Mouse (Mus musculus) liver, postnatal 0 days (tissue): ENCODE data around the gene Tmem30b. TPM values are rescaled to one million over a fixed set of nuclear protein-coding genes. Genes with fewer than 3 reads are reported as not detected.
"Not testable (repeated sequence)": the region's sequence is repeated elsewhere in the genome, so short reads cannot be mapped to it uniquely, and the experiment has no call there.

Experiments used
- ATAC-seq: fragments of 200-750 bp; cut with Nextera tagmentation; 2 replicates; pipeline ENCODE4 v1.8.0; 2017; ENCODE audit warnings: mild to moderate bottlenecking, moderate library complexity
- DNase-seq: peaks from one replicate; pipeline ENCODE4 v3.0.0-alpha.2; 2016
- H3K27ac ChIP-seq: fragments of 300-500 bp; sonication (generic); 2 replicates; pipeline ENCODE4 v1.5.1; 2014; ENCODE audit warnings: antibody characterized with exemption, moderate library complexity, mild to moderate bottlenecking, low read depth
- H3K27me3 ChIP-seq: fragments of 300-500 bp; sonication (generic); 2 replicates; pipeline ENCODE4 v1.6.1; 2014; ENCODE audit warnings: low read length, control low read depth, mixed read lengths; ENCODE audit not compliant: insufficient read depth
- H3K36me3 ChIP-seq: fragments of 300-500 bp; sonication (generic); replicated peaks from 2 replicates; pipeline ENCODE4 v1.6.1; 2014; ENCODE audit warnings: mild to moderate bottlenecking, control low read depth, low read length, moderate library complexity, mixed read lengths; ENCODE audit not compliant: insufficient read depth
- H3K4me1 ChIP-seq: fragments of 300-500 bp; sonication (generic); 2 replicates; pipeline ENCODE4 v1.6.1; 2014; ENCODE audit warnings: antibody characterized with exemption, mild to moderate bottlenecking, control low read depth; ENCODE audit not compliant: insufficient read depth
- H3K4me2 ChIP-seq: fragments of 300-500 bp; sonication (generic); 2 replicates; pipeline ENCODE4 v1.6.1; 2014; ENCODE audit warnings: low read depth, mild to moderate bottlenecking, low read length, moderate library complexity, mixed read lengths
- H3K4me3 ChIP-seq: fragments of 300-500 bp; sonication (generic); 2 replicates; pipeline ENCODE4 v1.5.1; 2014; ENCODE audit warnings: low read depth, low read length
- H3K9ac ChIP-seq: fragments of 300-500 bp; sonication (generic); replicated peaks from 2 replicates; pipeline ENCODE4 v1.6.1; 2014; ENCODE audit warnings: mild to moderate bottlenecking, moderate library complexity
- H3K9me3 ChIP-seq: fragments of 300-500 bp; sonication (generic); 2 replicates; pipeline ENCODE4 v1.6.1; 2016; ENCODE audit warnings: mild to moderate bottlenecking, control low read depth, low read length, mixed read lengths
- CTCF ChIP-seq: sonication (generic); IDR thresholded peaks from 2 replicates; pipeline ENCODE4 v1.5.1; 2016; ENCODE audit warnings: antibody characterized with exemption, low read depth
- EP300 ChIP-seq: IDR thresholded peaks from 2 replicates; pipeline ENCODE4 v1.6.1; 2016; ENCODE audit warnings: antibody characterized with exemption, low read depth, mild to moderate bottlenecking
- WGBS: fragments of 180-500 bp; shearing (Covaris S2); extraction: QIAGEN DNeasy Blood & Tissue Kit; methylation state at CpG from one replicate; pipeline ENCODE4 v1.1.7; 2014; ENCODE audit not compliant: insufficient replicate concordance; 5-methylcytosine and 5-hydroxymethylcytosine counted together
- polyA plus RNA-seq: library from polyadenylated mRNA; unstranded; fragments of >200 nt; fragmentation: Nextera tagmentation; extraction: Ambion mirVana; gene quantifications from 2 replicates; pipeline ENCODE4 v1.2.1, GENCODE M21; 2015

Gene Tmem30b
- polyA plus RNA-seq, 1 experiment from 2014 or later: 40.7 TPM

- no peaks in the 10 kb centered on the region for H3K9me3 ChIP-seq
- H3K4me1 ChIP-seq: peaks cover 6% of the 10 kb centered on the region; the same call in 1 of the 2 replicates
- peak overlapping the region; percentile 60 for H3K9ac ChIP-seq
- no peaks in the 10 kb centered on the region for H3K36me3 ChIP-seq
- peak overlapping the region; percentile 55 for H3K4me3 ChIP-seq
- TF ChIP-seq EP300 (no peak), CTCF (no peak)
- peaks cover 47% of the 10 kb centered on the region for H3K27me3 ChIP-seq
- peak overlapping the region; percentile 73 for H3K4me2 ChIP-seq
- 14% methylated on average over 47 of the region's 48 CpGs for WGBS
- ATAC-seq (peak; percentile 24), DNase-seq (peak; percentile 22)
- peak overlapping the region; percentile 78 for H3K27ac ChIP-seq
These were observed 1.2 kb downstream of the Tmem30b start for GRCm38 (mm10) chr12:73544736-73545671.

DNA sequence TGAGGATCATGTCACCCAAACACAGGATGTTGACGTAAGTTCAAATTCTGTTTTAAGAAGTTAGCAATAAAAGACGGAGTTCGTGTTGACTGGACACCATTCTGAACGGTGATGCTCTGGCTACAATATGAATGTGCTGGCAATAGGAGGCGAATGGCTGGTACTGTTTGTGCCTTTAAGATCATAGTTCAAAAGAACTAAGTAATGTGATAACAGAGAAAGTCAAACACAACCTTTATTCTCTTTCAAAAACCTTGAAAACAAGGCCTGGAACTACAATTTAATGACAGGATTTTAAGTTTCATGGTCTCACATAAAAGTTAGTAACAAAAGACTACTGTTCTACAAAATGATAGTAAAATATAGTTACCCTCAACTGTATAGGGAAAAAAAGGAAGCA lies 3.0 kb downstream of the Tmem30b start:
- no peak overlapping the region for H3K9ac ChIP-seq
- H3K27ac ChIP-seq: peak overlapping the region; percentile 71
- peak overlapping the region; percentile 73 for H3K4me2 ChIP-seq
- no peak for TF ChIP-seq CTCF
- TF ChIP-seq EP300: no peak
- peaks cover 6% of the 10 kb centered on the region; the same call in 1 of the 2 replicates for H3K4me1 ChIP-seq
- ATAC-seq (peak; percentile 41; the same call in 1 of the 2 replicates), DNase-seq (no peak)
- peaks cover 39% of the 10 kb centered on the region for H3K27me3 ChIP-seq
- peak overlapping the region; percentile 22; the same call in 1 of the 2 replicates for H3K4me3 ChIP-seq
- H3K9me3 ChIP-seq: no peaks in the 10 kb centered on the region
- 71% methylated on average over 5 of the region's 5 CpGs for WGBS
- no peaks in the 10 kb centered on the region for H3K36me3 ChIP-seq

DNA sequence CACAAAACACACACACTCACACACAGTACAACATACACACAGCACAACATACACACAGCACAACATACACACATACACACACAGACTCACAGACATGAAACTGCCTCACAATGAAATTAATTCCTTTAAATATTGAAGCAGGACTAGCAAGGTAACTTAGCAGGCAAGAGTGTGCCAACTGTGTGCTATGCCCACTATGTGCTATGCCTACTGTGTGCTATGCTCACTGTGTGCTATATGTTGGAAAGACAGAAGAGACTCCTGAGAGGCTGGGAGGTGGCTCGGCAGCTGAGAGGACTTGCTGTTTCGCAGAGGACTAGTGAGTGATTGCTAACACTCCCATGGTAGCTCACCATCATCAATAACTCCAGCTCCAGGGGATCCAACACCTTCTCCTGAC lies 5.8 kb downstream of the Tmem30b start:
- DNase-seq (no peak), ATAC-seq (no peak)
- Histone ChIP-seq H3K4me3 (no peak overlapping the region), H3K27ac (no peak overlapping the region), H3K9ac (no peak overlapping the region), H3K27me3 (peaks cover 18% of the 10 kb centered on the region), H3K4me2 (no peak overlapping the region), H3K4me1 (peaks cover 3% of the 10 kb centered on the region; the same call in 1 of the 2 replicates), H3K36me3 (no peaks in the 10 kb centered on the region), H3K9me3 (no peaks in the 10 kb centered on the region)
- no peak for TF ChIP-seq EP300
- TF ChIP-seq CTCF: no peak
- 89% methylated on average over 2 of the region's 2 CpGs for WGBS

- no peak overlapping the region for H3K4me3 ChIP-seq
- no peaks in the 10 kb centered on the region for H3K36me3 ChIP-seq
- peaks cover 6% of the 10 kb centered on the region; the same call in 1 of the 2 replicates for H3K27me3 ChIP-seq
- DNase-seq (no peak), ATAC-seq (no peak)
- H3K4me1 ChIP-seq: peaks cover 3% of the 10 kb centered on the region; the same call in 1 of the 2 replicates
- no peak overlapping the region for H3K9ac ChIP-seq
- H3K27ac ChIP-seq: no peak overlapping the region
- H3K4me2 ChIP-seq: no peak overlapping the region
- H3K9me3 ChIP-seq: no peaks in the 10 kb centered on the region
- 61% methylated on average over 2 of the region's 2 CpGs for WGBS
- TF ChIP-seq EP300 (no peak), CTCF (no peak)
These were observed 7.0 kb downstream of the Tmem30b start for GRCm38 (mm10) chr12:73539151-73539550.

DNA sequence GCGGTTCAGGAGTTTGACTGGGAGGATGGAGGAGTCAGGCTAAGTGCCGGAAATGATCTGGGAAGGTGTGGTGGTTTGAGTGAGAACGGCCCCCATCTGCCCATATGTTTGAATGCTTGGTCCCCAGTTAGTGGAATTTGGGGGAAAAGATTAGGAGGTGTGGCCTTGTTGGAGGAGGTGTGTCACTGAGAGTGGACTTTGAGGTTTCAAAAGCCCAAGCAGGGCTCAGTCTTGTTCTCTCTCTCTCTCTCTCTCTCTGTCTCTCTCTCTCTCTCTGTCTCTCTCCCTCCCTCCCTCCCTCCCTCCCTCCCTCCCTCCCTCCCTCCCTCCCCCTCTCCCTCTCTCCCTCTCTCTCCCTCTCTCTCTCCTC lies 8.1 kb downstream of the Tmem30b start:
- H3K9ac ChIP-seq, DNase-seq, H3K4me1 ChIP-seq, H3K36me3 ChIP-seq, H3K9me3 ChIP-seq, H3K27me3 ChIP-seq: not testable (repeated sequence)
- Histone ChIP-seq H3K27ac (peak overlapping the region; percentile 65; the same call in 1 of the 2 replicates), H3K4me2 (peak overlapping the region; percentile 64), H3K4me3 (peak overlapping the region; percentile 32)
- peak; percentile 64 for ATAC-seq
- 42% methylated on average over 3 of the region's 3 CpGs for WGBS

DNA sequence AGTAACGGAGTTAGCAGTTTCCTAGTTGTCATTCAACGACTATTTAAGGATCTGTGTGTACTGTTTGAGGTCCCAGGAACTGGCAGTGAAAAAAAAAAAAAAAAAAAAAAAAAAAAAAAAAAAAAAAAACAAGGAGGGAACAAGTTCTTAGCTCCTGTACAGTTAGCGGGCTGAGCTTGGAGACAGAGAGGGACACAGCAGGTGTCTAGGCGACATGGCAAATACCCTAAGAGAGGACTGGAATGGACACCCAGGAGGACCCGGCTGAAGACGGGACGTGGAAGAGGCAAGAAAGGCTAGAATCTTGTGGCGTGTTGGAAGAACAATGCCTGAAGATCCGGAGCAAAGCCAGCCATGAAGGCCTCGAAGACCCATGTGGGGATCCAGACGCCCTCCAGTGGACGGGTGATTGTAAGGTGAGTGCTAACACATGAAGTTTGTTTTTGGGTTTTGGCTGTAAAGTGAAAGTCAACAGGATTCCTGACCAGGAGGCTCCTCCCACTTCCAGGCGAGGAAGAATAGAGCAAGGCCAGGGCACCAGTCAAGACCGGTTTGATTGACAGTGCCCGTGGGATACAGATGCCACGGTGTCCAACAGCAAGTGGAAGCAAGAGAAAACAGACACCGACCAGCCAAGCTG lies 8.6 kb downstream of the Tmem30b start:
- H3K4me1 ChIP-seq: peaks cover 3% of the 10 kb centered on the region; the same call in 1 of the 2 replicates
- no peaks in the 10 kb centered on the region for H3K36me3 ChIP-seq
- H3K27ac ChIP-seq: peak overlapping the region; percentile 65; the same call in 1 of the 2 replicates
- DNase-seq (peak; percentile 71), ATAC-seq (peak; percentile 87)
- H3K4me2 ChIP-seq: peak overlapping the region; percentile 64
- no peaks in the 10 kb centered on the region for H3K9me3 ChIP-seq
- TF ChIP-seq EP300 (no peak), CTCF (peak; percentile 59)
- 28% methylated on average over 17 of the region's 17 CpGs for whole genome bisulfite sequencing
- H3K4me3 ChIP-seq: peak overlapping the region; percentile 32
- H3K9ac ChIP-seq: peak overlapping the region; percentile 4; the same call in 1 of the 2 replicates
- H3K27me3 ChIP-seq: 0 out of 2 replicates have a peak, but pooled peaks cover 2% of the 10 kb centered on the region
